Mouse (Mus musculus) megakaryocyte, embryonic 14.5 days (primary cell): ENCODE measurements around the gene Bcas2.

ENCODE experiments used
- FLI1 ChIP-seq: IDR thresholded peaks from 2 replicates; pipeline ENCODE4 v1.6.1; 2012; ENCODE audit warnings: low read length, inconsistent platforms, mixed read lengths
- GATA1 ChIP-seq: IDR thresholded peaks from 3 replicates; pipeline ENCODE4 v1.6.1; 2012; ENCODE audit warnings: mixed read lengths, low read length, inconsistent platforms, borderline replicate concordance

DNA sequence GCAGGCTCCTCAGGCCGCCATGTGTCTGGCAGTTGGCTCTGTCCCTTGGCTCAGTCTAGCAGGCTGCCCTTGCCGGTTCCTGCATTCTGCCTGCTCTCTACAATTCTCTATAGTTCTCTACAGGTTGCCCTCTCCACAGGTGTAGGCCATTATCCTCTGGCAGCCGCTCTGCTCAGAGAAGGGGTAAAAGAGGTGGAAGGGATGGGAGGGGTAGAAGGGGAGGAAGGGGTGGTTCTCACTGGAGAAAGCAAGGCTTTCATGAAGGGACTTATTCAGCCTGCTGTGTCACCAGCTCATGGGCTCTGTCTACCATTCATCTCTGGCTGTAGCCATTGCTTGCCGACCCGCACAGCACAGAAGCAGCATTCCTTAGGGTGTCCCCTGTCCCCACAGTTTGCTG lies 17.0 kb downstream of the Bcas2 start:
- TF ChIP-seq GATA1, result no peak
- TF ChIP-seq FLI1, result no peak
